Mouse (Mus musculus): ENCODE measurements at regions not wholly inside any gene's neighbourhood (a gene's known extent, or its start where the extent isn't known, plus 50 kb on each side); places are given as distances from the start of the nearest gene placed in this dataset.
A peak's percentile ranks its signal among the peaks of the same experiment; 100 is the strongest.

GRCm38 (mm10) chr2:48479601-48480000 lies 334.3 kb upstream of the Acvr2a start:
- ATAC-seq (ENCODE audit: insufficient read depth) (no peak), DNase-seq (no peak)
- Histone ChIP-seq H3K4me2 (no peak overlapping the region), H3K27me3 (ENCODE audit: insufficient read depth, low read length) (no peaks in the 10 kb centered on the region), H3K4me3 (ENCODE audit: low read depth, low read length) (no peak overlapping the region), H3K4me1 (ENCODE audit: insufficient read depth) (0 out of 2 replicates have a peak, but pooled peaks cover 3% of the 10 kb centered on the region), H3K27ac (ENCODE audit: low read depth) (no peak overlapping the region), H3K9ac (no peak overlapping the region), H3K9me3 (ENCODE audit: low read depth, low read length) (no peaks in the 10 kb centered on the region), H3K36me3 (ENCODE audit: insufficient read depth) (no peaks in the 10 kb centered on the region)
- WGBS: 89% methylated on average over 1 of the region's 1 CpGs
- TF ChIP-seq CTCF (IDR thresholded peaks at IDR 0.05; ENCODE audit: low read depth): no peak

- no peaks in the 10 kb centered on the region for H3K36me3 ChIP-seq (ENCODE audit: insufficient read depth)
- TF ChIP-seq CTCF (IDR thresholded peaks at IDR 0.05; ENCODE audit: low read depth): no peak
- H3K4me3 ChIP-seq (ENCODE audit: low read depth, low read length): no peak overlapping the region
- no peak overlapping the region for H3K4me2 ChIP-seq
- H3K27ac ChIP-seq (ENCODE audit: low read depth): no peak overlapping the region
- 67% methylated on average over 9 of the region's 9 CpGs for WGBS
- no peak; the same call in 1 of the 2 replicates for ATAC-seq (ENCODE audit: insufficient read depth)
- H3K4me1 ChIP-seq (ENCODE audit: insufficient read depth): 0 out of 2 replicates have a peak, but pooled peaks cover 3% of the 10 kb centered on the region
- no peaks in the 10 kb centered on the region for H3K27me3 ChIP-seq (ENCODE audit: insufficient read depth, low read length)
- no peaks in the 10 kb centered on the region for H3K9me3 ChIP-seq (ENCODE audit: low read depth, low read length)
- DNase-seq: peak; percentile 33
- no peak overlapping the region for H3K9ac ChIP-seq
Measured at GRCm38 (mm10) chr2:48480428-48481191, 333.3 kb upstream of the Acvr2a start.

DNA sequence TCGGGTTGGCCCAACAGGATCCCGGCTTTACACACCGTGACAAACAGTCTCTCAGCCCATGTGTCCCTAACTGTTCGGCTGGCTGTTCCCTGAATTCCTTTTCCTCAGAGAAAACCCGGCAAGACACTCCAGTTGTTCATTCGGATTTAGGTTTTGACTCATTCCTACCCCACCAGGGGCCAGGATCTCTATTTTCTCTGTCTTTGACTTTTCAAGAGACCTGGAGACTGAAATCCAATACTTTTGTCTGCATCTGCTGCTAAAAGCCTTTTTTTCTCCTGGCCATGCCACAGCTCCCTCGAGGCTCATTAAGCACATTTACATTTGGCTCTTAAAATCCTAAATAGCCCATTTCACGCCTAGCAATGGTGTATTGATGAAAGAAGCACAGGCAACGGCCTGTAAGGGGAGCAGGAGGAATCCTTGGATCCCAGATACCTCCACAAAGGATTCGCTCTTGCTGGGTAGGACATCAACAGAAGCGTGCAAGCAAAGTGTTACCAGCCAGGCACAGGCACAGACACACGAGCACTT lies 332.6 kb upstream of the Acvr2a start:
- 71% methylated on average over 12 of the region's 12 CpGs for WGBS
- DNase-seq: no peak
- Histone ChIP-seq H3K4me3 (ENCODE audit: low read depth, low read length) (no peak overlapping the region), H3K27me3 (ENCODE audit: insufficient read depth, low read length) (no peaks in the 10 kb centered on the region), H3K36me3 (ENCODE audit: insufficient read depth) (no peaks in the 10 kb centered on the region), H3K9ac (no peak overlapping the region), H3K27ac (ENCODE audit: low read depth) (no peak overlapping the region), H3K9me3 (ENCODE audit: low read depth, low read length) (no peaks in the 10 kb centered on the region), H3K4me1 (ENCODE audit: insufficient read depth) (0 out of 2 replicates have a peak, but pooled peaks cover 3% of the 10 kb centered on the region), H3K4me2 (no peak overlapping the region)
- no peak for ATAC-seq (ENCODE audit: insufficient read depth)
- no peak for TF ChIP-seq CTCF (IDR thresholded peaks at IDR 0.05; ENCODE audit: low read depth)

DNA sequence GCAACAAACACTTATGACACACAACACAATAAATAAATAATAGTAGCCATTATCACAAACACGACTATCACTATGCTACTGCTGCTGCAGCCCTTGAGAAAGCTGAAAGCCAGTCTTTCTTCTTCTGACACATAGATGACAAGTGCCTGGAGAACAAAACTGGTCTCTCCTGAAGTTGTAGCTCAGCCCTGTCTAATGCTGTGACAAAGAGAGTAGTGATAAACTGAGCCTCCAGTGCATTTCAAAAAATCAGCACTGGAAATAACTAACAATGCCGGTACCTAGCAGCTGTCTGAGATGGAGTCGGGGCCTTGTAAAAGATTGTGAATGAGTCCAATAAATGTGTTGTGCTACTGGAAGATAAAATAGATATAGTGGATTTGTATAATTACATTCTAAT lies 320.3 kb upstream of the Acvr2a start:
- Histone ChIP-seq H3K27ac (ENCODE audit: low read depth) (no peak overlapping the region), H3K9ac (no peak overlapping the region), H3K4me3 (ENCODE audit: low read depth, low read length) (no peak overlapping the region), H3K4me1 (ENCODE audit: insufficient read depth) (no peaks in the 10 kb centered on the region; the same call in 1 of the 2 replicates), H3K4me2 (no peak overlapping the region), H3K36me3 (ENCODE audit: insufficient read depth) (no peaks in the 10 kb centered on the region), H3K27me3 (ENCODE audit: insufficient read depth, low read length) (no peaks in the 10 kb centered on the region), H3K9me3 (ENCODE audit: low read depth, low read length) (no peaks in the 10 kb centered on the region)
- DNase-seq (no peak), ATAC-seq (ENCODE audit: insufficient read depth) (peak; percentile 75)
- 46% methylated on average over 3 of the region's 3 CpGs for WGBS
- no peak for TF ChIP-seq CTCF (IDR thresholded peaks at IDR 0.05; ENCODE audit: low read depth)

DNA sequence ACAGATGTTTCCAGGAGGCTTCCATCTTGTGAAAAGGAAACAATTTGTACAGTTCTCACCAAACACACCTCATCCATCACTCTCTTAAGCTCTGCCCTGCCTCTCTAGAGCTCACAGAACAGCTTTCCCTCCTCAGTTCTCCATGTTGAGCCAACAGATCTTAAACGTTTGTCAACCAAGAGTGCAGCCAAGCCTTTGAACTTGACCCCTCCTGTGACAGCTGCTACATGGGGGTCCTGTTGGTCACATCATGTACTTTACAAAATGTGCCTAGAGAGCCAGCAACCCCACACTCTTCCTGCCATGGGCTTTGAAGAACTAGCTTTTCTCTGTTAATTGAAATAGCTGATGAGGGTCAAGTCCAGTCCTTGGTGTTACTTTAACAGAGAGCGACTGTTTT lies 319.8 kb upstream of the Acvr2a start:
- ATAC-seq (ENCODE audit: insufficient read depth): peak; percentile 98
- no peaks in the 10 kb centered on the region; the same call in 1 of the 2 replicates for H3K4me1 ChIP-seq (ENCODE audit: insufficient read depth)
- no peak overlapping the region for H3K4me2 ChIP-seq
- TF ChIP-seq CTCF (IDR thresholded peaks at IDR 0.05; ENCODE audit: low read depth): no peak
- no peaks in the 10 kb centered on the region for H3K36me3 ChIP-seq (ENCODE audit: insufficient read depth)
- no peak overlapping the region for H3K9ac ChIP-seq
- H3K27ac ChIP-seq (ENCODE audit: low read depth): no peak overlapping the region
- H3K4me3 ChIP-seq (ENCODE audit: low read depth, low read length): no peak overlapping the region
- 18% methylated on average over 2 of the region's 2 CpGs for WGBS
- no peaks in the 10 kb centered on the region for H3K27me3 ChIP-seq (ENCODE audit: insufficient read depth, low read length)
- no peaks in the 10 kb centered on the region for H3K9me3 ChIP-seq (ENCODE audit: low read depth, low read length)
- peak; percentile 96 for DNase-seq

DNA sequence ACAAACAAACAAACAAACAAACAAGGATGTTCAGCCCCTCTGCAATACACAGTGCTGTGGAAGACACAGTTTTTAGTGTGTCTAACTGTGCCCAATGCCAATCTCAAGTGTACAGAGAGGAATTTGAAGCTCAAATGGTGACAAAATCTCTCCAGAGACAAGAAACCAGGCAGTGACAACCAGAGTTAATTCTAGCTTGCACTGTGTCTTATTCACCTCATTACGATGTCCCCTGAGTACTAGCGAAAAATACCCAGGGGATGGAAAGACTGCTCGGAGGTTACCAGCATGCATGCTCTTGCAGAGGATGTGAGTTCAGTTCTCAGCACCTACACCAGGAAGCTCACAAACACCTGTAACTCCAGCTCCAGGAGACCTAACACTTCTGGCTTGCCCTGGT lies 319.3 kb upstream of the Acvr2a start:
- TF ChIP-seq CTCF (IDR thresholded peaks at IDR 0.05; ENCODE audit: low read depth): no peak
- 44% methylated on average over 3 of the region's 3 CpGs for WGBS
- Histone ChIP-seq H3K36me3 (ENCODE audit: insufficient read depth) (no peaks in the 10 kb centered on the region), H3K4me2 (no peak overlapping the region), H3K27me3 (ENCODE audit: insufficient read depth, low read length) (no peaks in the 10 kb centered on the region), H3K27ac (ENCODE audit: low read depth) (no peak overlapping the region), H3K9me3 (ENCODE audit: low read depth, low read length) (no peaks in the 10 kb centered on the region), H3K4me3 (ENCODE audit: low read depth, low read length) (no peak overlapping the region), H3K4me1 (ENCODE audit: insufficient read depth) (no peaks in the 10 kb centered on the region; the same call in 1 of the 2 replicates), H3K9ac (no peak overlapping the region)
- ATAC-seq (ENCODE audit: insufficient read depth) (peak; percentile 18; the same call in 1 of the 2 replicates), DNase-seq (peak; percentile 53)

DNA sequence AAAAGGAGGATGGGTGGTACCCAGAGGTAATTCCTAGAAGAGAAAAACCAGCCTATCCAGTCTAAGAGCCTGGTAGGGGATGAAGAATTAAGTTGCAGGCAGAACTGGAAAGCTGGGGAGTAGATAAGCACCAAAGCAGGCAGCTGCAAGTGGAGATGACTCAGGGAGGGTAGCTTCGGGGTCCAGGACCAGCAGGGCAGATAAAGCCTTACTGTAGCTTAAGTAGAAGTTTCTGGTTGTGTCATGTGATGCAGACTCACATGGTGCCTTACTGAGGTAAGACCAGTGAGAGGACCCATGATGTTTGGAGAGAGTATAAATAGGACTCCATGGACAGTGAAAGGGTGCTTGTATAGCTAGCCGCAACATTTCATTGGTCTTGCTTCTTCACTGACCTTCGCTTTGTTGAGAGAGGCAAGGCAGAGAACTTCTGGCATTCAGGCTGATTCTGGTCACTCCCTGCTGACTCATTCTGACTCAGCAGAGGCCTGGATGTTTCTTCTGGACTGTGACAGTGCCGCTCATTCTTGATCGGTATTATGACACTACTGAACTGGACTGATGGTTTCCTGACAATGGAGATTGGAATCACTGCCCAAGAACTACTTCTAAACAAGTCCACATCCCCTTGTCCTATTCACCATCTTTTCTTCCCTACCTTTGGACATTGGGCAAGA lies 315.7 kb upstream of the Acvr2a start:
- 91% methylated on average over 5 of the region's 5 CpGs for WGBS
- no peak for TF ChIP-seq CTCF (IDR thresholded peaks at IDR 0.05; ENCODE audit: low read depth)
- H3K4me1 ChIP-seq (ENCODE audit: insufficient read depth): no peaks in the 10 kb centered on the region; the same call in 1 of the 2 replicates
- no peak overlapping the region for H3K9ac ChIP-seq
- DNase-seq: no peak
- no peak overlapping the region for H3K4me2 ChIP-seq
- no peak for ATAC-seq (ENCODE audit: insufficient read depth)
- H3K27ac ChIP-seq (ENCODE audit: low read depth): no peak overlapping the region
- no peaks in the 10 kb centered on the region for H3K36me3 ChIP-seq (ENCODE audit: insufficient read depth)
- no peaks in the 10 kb centered on the region for H3K27me3 ChIP-seq (ENCODE audit: insufficient read depth, low read length)
- H3K4me3 ChIP-seq (ENCODE audit: low read depth, low read length): no peak overlapping the region
- no peaks in the 10 kb centered on the region for H3K9me3 ChIP-seq (ENCODE audit: low read depth, low read length)

Data from lung, embryonic 14.5 days (tissue).